Mouse (Mus musculus) heart, embryonic 13.5 days (tissue): ENCODE measurements around the gene Rrbp1. TPM values are rescaled to one million over a fixed set of nuclear protein-coding genes. Genes with fewer than 3 reads are reported as not detected.
A peak's percentile ranks its signal among the peaks of the same experiment; 100 is the strongest.

Experiments
- ATAC-seq: fragments of 200-750 bp; cut with Nextera tagmentation; 2 replicates; pipeline ENCODE4 v1.8.0; 2017; ENCODE audit warnings: moderate TSS enrichment; ENCODE audit not compliant: insufficient number of reproducible peaks, low FRiP score, low TSS enrichment; ENCODE audit errors: extremely low read depth
- H3K27ac ChIP-seq: fragments of 300-500 bp; sonication (generic); replicated peaks from 2 replicates; pipeline ENCODE4 v1.5.1; 2015; ENCODE audit warnings: moderate library complexity, mild to moderate bottlenecking, inconsistent platforms
- H3K27me3 ChIP-seq: fragments of 300-500 bp; sonication (generic); replicated peaks from 2 replicates; pipeline ENCODE4 v1.6.1; 2015; ENCODE audit warnings: mild to moderate bottlenecking, inconsistent platforms
- H3K36me3 ChIP-seq: fragments of 300-500 bp; sonication (generic); 2 replicates; pipeline ENCODE4 v1.6.1; 2015; ENCODE audit warnings: mild to moderate bottlenecking, inconsistent platforms
- H3K4me1 ChIP-seq: fragments of 300-500 bp; sonication (generic); 2 replicates; pipeline ENCODE4 v1.6.1; 2015; ENCODE audit warnings: inconsistent platforms
- H3K4me2 ChIP-seq: fragments of 300-500 bp; sonication (generic); 2 replicates; pipeline ENCODE4 v1.6.1; 2015; ENCODE audit warnings: inconsistent platforms, mild to moderate bottlenecking, moderate library complexity
- H3K4me3 ChIP-seq: fragments of 300-500 bp; sonication (generic); 2 replicates; pipeline ENCODE4 v1.5.1; 2015; ENCODE audit warnings: moderate library complexity, mild to moderate bottlenecking, inconsistent platforms
- H3K9ac ChIP-seq: fragments of 300-500 bp; sonication (generic); 2 replicates; pipeline ENCODE4 v1.6.1; 2015; ENCODE audit warnings: inconsistent platforms, mild to moderate bottlenecking, moderate library complexity
- H3K9me3 ChIP-seq: fragments of 300-500 bp; sonication (generic); 2 replicates; pipeline ENCODE4 v1.6.1; 2016; ENCODE audit warnings: inconsistent platforms
- WGBS: fragments of 180-500 bp; shearing (Covaris S2); methylation state at CpG from one replicate; pipeline ENCODE4 v1.1.7; 2015; ENCODE audit warnings: mixed read lengths; 5-methylcytosine and 5-hydroxymethylcytosine counted together
- polyA plus RNA-seq: library from polyadenylated mRNA; unstranded; fragments of >200 nt; fragmentation: Nextera tagmentation; extraction: Ambion mirVana; gene quantifications from 2 replicates; pipeline ENCODE4 v1.2.1, GENCODE M21; 2015

Gene Rrbp1
- polyA plus RNA-seq, 1 experiment from 2014 or later = 65.1 TPM

DNA sequence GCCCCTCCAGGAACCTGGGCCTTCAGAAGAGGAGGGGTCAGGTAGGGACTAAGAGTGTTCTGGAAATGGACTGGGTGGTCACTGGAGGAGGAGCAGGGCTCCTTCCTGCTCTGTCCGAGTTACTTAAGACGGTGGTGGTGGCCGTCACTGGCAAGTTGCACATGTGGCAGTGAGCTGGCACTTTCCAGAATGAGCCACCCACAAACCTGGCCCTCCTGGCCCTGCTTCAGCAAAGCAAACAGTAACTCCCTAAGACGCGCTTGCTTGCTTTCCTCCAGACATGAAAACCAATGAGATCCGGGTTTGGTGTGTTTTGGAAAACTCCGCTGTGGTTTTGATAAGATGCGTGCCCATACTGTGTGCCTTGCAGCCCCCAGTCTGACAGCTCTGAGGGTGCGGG, 14.3 kb upstream of the Rrbp1 start:
- no peaks in the 10 kb centered on the region for H3K9me3 ChIP-seq
- H3K4me2 ChIP-seq = no peak overlapping the region
- H3K27ac ChIP-seq = no peak overlapping the region
- WGBS = 74% methylated on average over 9 of the region's 9 CpGs
- no peak overlapping the region for H3K9ac ChIP-seq
- no peak overlapping the region for H3K4me3 ChIP-seq
- H3K36me3 ChIP-seq = no peaks in the 10 kb centered on the region
- no peaks in the 10 kb centered on the region; the same call in 1 of the 2 replicates for H3K4me1 ChIP-seq
- no peaks in the 10 kb centered on the region for H3K27me3 ChIP-seq
- ATAC-seq = no peak

DNA sequence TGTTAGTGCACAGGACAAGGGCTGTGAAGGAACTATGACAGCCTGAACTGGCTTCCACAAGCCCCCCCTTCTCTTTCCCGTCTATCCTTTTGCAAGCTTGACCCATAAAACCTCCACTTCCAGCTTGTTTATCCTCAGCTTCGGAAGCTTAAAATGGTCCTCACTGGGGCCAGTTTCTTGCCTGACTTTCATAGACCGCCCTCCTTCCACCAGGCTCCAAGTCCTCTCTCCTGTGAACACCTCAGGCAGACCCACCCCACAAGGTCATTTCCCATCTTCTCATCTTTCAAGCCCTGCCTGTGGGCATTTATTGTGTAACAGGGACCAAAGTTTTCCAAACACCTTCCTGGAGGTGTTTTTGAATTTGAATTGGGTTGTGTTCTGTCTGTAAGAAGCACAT, 11.4 kb upstream of the Rrbp1 start:
- no peak overlapping the region for H3K4me2 ChIP-seq
- H3K9ac ChIP-seq = no peak overlapping the region
- H3K27ac ChIP-seq = no peak overlapping the region
- H3K36me3 ChIP-seq = no peaks in the 10 kb centered on the region
- H3K4me1 ChIP-seq = no peaks in the 10 kb centered on the region; the same call in 1 of the 2 replicates
- no peak for ATAC-seq
- H3K9me3 ChIP-seq = no peaks in the 10 kb centered on the region
- no peak overlapping the region for H3K4me3 ChIP-seq
- WGBS = 69% methylated on average over 3 of the region's 3 CpGs
- H3K27me3 ChIP-seq = peaks cover 14% of the 10 kb centered on the region; the same call in 1 of the 2 replicates

DNA sequence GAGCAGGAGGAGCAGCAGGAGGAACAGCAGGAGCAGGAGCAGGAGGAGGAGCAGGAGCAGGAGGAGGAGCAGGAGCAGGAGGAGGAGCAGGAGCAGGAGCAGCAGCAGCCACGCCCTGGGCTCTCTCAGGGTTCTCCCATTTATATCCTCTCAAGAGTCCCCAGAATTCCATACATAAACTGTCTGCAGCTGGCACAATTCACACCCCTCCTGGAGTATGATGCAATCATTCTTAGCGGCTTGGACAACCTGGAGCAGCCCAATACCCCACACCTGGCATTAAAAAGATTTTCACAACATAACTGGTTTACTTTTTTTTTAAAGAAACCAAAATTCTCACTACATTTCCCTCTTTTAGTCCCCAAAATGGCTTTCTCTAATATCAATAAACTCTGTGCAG, 8.9 kb upstream of the Rrbp1 start:
- Histone ChIP-seq H3K4me2 (no peak overlapping the region), H3K27ac (no peak overlapping the region), H3K36me3 (no peaks in the 10 kb centered on the region), H3K9me3 (no peaks in the 10 kb centered on the region), H3K4me3 (no peak overlapping the region), H3K27me3 (peaks cover 14% of the 10 kb centered on the region; the same call in 1 of the 2 replicates), H3K4me1 (no peaks in the 10 kb centered on the region; the same call in 1 of the 2 replicates), H3K9ac (no peak overlapping the region)
- WGBS = 78% methylated on average over 2 of the region's 2 CpGs
- no peak for ATAC-seq

DNA sequence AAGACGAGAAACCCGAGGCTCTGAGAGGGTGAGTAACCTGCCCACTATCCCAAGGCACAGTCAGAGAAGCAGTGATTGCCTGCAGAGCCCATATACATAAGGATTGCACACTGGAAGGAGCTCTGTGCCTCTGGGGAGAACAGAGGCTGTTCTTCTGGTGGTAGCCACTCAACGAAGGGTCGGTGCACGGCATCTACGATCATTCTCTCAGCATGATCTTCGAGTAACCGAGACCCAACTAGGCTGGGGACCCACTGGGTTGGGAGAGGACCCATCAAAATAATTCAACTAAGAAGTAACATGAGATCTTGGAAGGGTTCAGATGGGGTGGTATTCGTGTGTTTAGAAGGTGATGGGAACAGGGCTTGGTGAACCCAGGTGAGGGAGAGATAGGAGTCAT, 4.8 kb upstream of the Rrbp1 start:
- Histone ChIP-seq H3K4me2 (no peak overlapping the region), H3K27ac (no peak overlapping the region), H3K4me3 (no peak overlapping the region), H3K9ac (no peak overlapping the region), H3K36me3 (no peaks in the 10 kb centered on the region), H3K4me1 (no peaks in the 10 kb centered on the region), H3K27me3 (peaks cover 14% of the 10 kb centered on the region; the same call in 1 of the 2 replicates), H3K9me3 (no peaks in the 10 kb centered on the region)
- WGBS = 77% methylated on average over 9 of the region's 9 CpGs
- ATAC-seq = no peak

DNA sequence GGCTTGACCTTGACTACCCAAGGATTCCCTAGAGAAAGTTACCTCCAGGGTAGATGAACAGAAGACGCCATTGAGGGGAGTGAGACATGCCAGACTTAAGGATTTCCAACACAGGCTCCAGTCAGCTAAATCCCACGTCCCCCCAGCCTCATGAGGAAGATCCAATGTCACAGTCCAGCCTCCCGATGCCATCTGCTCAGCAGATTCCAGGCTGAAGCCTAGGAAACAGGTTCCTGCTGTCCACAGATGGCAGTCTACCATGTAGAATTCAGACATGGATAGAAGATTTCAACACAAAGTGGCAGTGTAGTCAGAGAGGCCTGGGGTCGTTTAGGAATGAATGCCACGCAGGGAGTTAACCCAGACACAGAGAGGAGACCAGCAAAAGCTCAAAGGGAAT, 3.4 kb upstream of the Rrbp1 start:
- Histone ChIP-seq H3K4me3 (no peak overlapping the region), H3K9me3 (no peaks in the 10 kb centered on the region), H3K36me3 (no peaks in the 10 kb centered on the region), H3K4me1 (peaks cover 5% of the 10 kb centered on the region), H3K4me2 (no peak overlapping the region), H3K27me3 (peaks cover 8% of the 10 kb centered on the region; the same call in 1 of the 2 replicates), H3K27ac (no peak overlapping the region), H3K9ac (no peak overlapping the region)
- ATAC-seq = no peak
- 56% methylated on average over 5 of the region's 5 CpGs for WGBS

DNA sequence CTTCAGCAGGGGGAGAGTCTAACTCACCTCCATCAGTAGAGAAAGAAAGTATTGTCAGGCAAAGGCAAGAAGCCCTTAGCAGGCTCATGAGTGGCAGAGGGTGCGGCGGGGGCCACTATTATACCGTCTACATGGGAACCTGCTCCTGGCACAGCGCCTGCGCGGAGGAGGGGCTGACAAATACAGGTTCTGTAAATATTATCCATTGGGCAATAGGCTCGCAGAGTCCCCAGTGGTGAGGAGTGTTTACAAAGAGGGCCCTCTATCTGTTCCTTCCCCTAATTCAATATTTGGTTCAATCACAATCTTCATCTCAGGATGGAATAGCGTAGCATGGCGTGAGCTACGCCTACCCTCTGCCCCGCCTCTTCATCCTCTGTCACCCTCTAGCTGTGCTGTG, 3.0 kb upstream of the Rrbp1 start:
- 79% methylated on average over 11 of the region's 11 CpGs for WGBS

DNA sequence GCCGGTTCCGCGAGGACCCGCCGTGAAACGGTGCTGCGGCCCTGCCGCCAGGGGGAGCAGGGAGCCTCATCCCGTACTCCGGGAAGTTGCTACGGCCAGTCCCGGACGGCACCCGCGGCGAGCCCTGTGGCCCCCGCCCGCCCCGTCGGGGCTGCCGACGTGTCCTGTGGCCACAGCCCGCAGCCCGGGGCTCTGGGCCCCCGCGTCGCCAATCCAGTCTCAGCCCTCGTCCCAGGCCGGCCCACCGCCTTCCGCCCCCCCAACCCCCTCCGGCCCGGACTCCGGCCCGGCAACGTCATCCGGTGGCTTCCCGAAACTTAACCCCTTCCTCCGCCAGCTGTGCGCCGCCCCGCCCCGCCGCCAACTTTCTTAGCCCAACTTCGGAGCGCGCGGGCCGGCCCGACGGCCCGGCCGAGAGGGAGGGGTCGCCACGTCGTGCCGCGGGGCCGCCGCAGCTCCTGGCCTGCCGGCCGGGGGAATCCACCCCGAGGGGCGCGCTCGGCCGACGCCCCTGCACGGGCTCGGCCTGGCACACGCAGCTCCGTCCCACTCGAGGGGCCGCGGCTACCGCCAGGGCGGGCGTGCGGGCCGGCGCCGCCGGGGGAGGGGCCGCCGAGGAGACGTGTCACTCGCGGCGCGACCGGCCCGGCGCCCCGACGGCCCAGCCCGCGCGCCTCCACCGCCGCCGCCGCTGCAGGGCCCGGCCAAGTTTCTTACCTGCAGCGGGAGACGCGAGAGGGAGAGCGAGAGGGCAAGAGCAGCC, 600 bp downstream of the Rrbp1 start:
- Histone ChIP-seq H3K36me3 (peaks cover 17% of the 10 kb centered on the region), H3K4me1 (peaks cover 45% of the 10 kb centered on the region), H3K27me3 (no peaks in the 10 kb centered on the region), H3K4me3 (peak overlapping the region; percentile 99), H3K9me3 (no peaks in the 10 kb centered on the region), H3K9ac (peak overlapping the region; percentile 98), H3K4me2 (peak overlapping the region; percentile 82), H3K27ac (peak overlapping the region; percentile 97)
- ATAC-seq = peak; percentile 21
- under 1% methylated on average over 89 of the region's 107 CpGs for WGBS

More for the DNA sequence above, 3.0 kb upstream of the Rrbp1 start:
- no peak for ATAC-seq
- Histone ChIP-seq H3K36me3 (no peaks in the 10 kb centered on the region), H3K9me3 (no peaks in the 10 kb centered on the region), H3K4me2 (no peak overlapping the region), H3K4me1 (peaks cover 9% of the 10 kb centered on the region), H3K9ac (no peak overlapping the region), H3K27ac (no peak overlapping the region), H3K4me3 (no peak overlapping the region), H3K27me3 (peaks cover 5% of the 10 kb centered on the region; the same call in 1 of the 2 replicates)

DNA sequence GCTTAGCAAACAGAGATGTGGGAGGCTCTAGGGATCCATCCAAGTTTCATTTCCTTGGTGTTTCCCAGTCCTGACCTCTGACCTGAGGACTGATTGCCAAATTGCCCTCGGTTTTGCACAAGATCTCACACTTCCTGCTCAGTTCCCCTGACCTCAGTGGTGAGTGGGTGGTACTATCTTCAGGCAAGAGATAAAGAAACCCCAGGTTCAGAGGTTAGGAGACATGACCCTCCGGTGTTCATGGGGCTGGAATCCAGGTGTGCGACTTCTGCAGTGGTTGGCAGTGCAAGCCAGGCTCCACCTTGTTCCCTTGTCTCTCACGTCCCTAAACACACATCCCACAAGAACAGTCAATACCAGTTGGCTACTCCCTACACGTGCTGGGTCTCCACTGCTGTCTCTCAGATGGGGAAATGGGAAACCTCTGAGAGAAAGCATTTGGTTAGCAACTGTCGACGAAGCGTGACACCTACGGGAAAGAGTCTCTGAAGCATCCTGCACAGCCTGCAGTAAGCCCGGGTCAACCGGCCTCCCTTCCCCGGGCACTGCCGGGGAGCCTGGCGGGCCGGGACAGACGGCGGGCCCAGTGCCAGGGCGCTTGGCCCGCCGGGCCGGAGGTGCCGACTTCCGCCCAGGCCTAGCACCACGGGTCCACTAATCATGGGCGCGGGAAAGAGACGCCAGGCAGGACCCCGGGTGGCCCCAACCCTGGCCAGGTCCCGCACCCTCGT, 1.3 kb downstream of the Rrbp1 start:
- Histone ChIP-seq H3K9ac (peak overlapping the region; percentile 98), H3K4me3 (peak overlapping the region; percentile 99), H3K4me2 (peak overlapping the region; percentile 82), H3K27ac (peak overlapping the region; percentile 97), H3K36me3 (peaks cover 17% of the 10 kb centered on the region), H3K27me3 (no peaks in the 10 kb centered on the region), H3K4me1 (peaks cover 53% of the 10 kb centered on the region), H3K9me3 (no peaks in the 10 kb centered on the region)
- 2% methylated on average over 30 of the region's 30 CpGs for WGBS
- no peak for ATAC-seq

DNA sequence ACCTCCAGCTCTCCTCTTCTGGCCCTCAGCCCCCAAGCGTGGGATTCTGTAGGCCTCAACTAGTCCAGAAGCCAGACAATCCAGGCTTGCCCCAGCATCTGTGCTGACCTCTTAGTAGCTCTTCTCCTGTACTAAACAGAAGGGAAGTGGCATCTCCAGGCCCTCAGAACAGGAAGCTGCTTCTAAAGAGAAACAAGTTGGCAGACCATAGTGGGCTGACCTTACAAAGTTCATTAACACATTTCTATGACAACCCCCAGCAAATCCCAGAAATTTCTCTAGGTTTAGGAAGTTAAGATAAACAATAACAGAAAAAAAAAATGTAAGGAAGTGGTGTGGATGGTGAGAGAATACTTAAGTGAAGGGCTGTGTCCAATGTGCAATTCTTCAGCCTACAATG, 2.0 kb downstream of the Rrbp1 start:
- peak overlapping the region; percentile 98; the same call in 1 of the 2 replicates for H3K9ac ChIP-seq
- peaks cover 59% of the 10 kb centered on the region for H3K4me1 ChIP-seq
- WGBS = 70% methylated on average over 1 of the region's 1 CpGs
- peak overlapping the region; percentile 99 for H3K4me3 ChIP-seq
- no peak for ATAC-seq
- peaks cover 17% of the 10 kb centered on the region for H3K36me3 ChIP-seq
- peak overlapping the region; percentile 82 for H3K4me2 ChIP-seq
- no peaks in the 10 kb centered on the region for H3K9me3 ChIP-seq
- no peaks in the 10 kb centered on the region for H3K27me3 ChIP-seq
- no peak overlapping the region for H3K27ac ChIP-seq

DNA sequence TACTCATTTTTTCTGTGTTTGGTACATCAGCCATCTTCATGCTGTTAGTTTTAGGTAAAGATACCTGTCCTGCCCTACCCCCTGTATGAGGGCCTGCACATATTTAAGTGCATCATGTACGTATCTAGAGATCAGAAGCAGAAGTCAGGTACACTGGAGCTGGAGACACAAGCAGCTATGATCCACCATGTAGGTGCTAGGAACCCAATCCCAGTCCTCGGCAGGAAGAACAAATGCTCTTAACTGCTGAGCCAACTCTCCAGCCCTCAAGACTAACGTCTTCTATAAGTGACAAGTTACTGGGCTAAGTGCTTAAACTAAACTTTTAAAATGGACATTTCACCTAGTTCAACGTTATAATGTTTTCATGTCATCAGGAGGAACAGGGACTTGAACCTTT, 3.9 kb downstream of the Rrbp1 start:
- Histone ChIP-seq H3K4me2 (no peak overlapping the region), H3K9ac (peak overlapping the region; percentile 38; the same call in 1 of the 2 replicates), H3K27me3 (no peaks in the 10 kb centered on the region), H3K27ac (no peak overlapping the region), H3K4me3 (no peak overlapping the region), H3K36me3 (peaks cover 17% of the 10 kb centered on the region), H3K4me1 (peaks cover 76% of the 10 kb centered on the region), H3K9me3 (no peaks in the 10 kb centered on the region)
- no peak for ATAC-seq
- WGBS = 89% methylated on average over 4 of the region's 4 CpGs

DNA sequence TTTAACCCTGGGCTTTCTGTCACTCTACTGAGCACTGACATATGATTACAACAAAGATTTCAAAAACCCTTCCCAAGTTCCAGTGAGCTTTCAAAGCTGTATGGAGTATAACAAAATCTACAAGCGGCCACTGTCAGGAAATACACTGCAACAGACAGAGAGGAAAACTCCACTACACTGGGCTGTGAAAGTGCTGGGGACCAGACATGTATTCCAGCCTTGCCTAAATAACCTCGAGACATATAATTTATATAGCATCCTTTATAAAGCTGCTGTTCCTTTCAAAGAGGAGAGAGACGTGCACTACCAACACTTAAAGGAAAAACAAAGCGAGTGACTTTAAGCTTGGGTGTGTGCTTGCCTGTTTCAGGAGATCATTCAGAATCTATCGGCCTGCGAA, 4.4 kb downstream of the Rrbp1 start:
- 82% methylated on average over 6 of the region's 6 CpGs for WGBS
- H3K27ac ChIP-seq = no peak overlapping the region
- H3K4me3 ChIP-seq = no peak overlapping the region
- H3K9me3 ChIP-seq = no peaks in the 10 kb centered on the region
- peak overlapping the region; percentile 38 for H3K9ac ChIP-seq
- H3K27me3 ChIP-seq = no peaks in the 10 kb centered on the region
- H3K4me2 ChIP-seq = no peak overlapping the region
- H3K36me3 ChIP-seq = peaks cover 17% of the 10 kb centered on the region
- peaks cover 80% of the 10 kb centered on the region for H3K4me1 ChIP-seq
- ATAC-seq = no peak
